Mouse (Mus musculus) inflammation-experienced regulatory T-cells (primary cell): ENCODE results near the gene Pola1. TPM values are rescaled to one million over a fixed set of nuclear protein-coding genes. Genes with fewer than 3 reads are reported as not detected.

Source experiments
- polyA plus RNA-seq, 2 experiments: library from polyadenylated mRNA; unstranded; fragments of 100-300 nt; shearing (Covaris generic); gene quantifications; one replicate each; pipeline ENCODE4 v1.2.1; 2017

The Pola1 gene
- 10 to 100 TPM in 1 of 2 experiments, 1 to 10 TPM in 1; 9.4 to 10.9 TPM for polyA plus RNA-seq

DNA sequence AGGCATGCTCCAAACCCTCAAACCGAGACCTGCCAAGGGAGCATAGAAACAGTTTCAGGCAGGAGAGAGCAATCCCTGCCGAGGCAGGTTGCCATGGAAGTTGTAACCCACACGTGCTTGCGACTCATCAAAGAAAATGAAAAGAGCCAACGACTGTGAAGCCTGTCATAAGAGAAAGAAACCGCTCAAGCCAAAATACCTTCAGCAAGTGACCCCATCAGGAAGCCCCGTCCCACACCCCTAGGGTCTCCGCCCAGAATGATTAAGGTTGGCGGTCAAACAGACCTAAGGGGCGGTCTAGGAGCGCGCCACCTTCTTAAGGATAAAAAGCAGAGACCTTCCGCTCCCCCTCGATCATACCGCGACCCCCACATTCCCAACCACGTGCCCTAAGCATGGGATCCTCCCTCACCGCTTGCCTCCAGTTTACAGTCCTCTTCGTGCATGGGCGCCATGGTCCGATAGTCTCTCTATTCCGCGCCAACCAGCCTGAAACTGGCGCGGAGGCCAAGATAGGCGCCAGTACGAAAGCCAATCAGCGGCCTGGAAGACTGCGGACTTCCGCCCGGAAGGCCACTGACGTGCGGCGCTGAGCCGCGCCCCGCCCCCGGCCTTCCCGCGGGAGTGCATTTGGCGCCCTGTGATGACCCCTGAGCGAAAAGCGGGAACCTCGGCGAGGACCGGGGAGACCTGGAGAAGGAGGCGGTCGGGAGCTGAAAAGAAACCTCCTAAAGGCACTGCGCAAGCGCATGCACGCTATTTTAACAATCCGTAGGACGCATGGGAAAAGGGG is at the start of gene Pola1:
Pola1 (minus strand) TSS at position 499 of the 793 bp plus-strand sequence.

GRCm38 (mm10) chrX:93654218-93655002 is 22.5 kb upstream of the Pola1 start, which contains the start of gene Pcyt1b:
Pcyt1b (plus strand) TSS chrX:93654863.

GRCm38 (mm10) chrX:93286291-93286893 is 345.6 kb downstream of the Pola1 start, which contains the start of gene Arx:
Arx (plus strand) TSS chrX:93286445.

Other genes with a start within 250 kb of the Pola1 start
- 1 to 10 TPM; 2.7 to 3.3 TPM for gene Pcyt1b, start 22.7 kb upstream of the Pola1 start, polyA plus RNA-seq
- 10 to 100 TPM; 34.4 to 36.9 TPM for gene Pdk3, start 200.0 kb upstream of the Pola1 start, polyA plus RNA-seq